Mouse (Mus musculus): Measurements from ENCODE around the gene Hivep2. TPM values are rescaled to one million over a fixed set of nuclear protein-coding genes. Genes with fewer than 3 reads are reported as not detected.

Hivep2 gene
- polyA plus RNA-seq, 1 experiment: 6.3 TPM

DNA sequence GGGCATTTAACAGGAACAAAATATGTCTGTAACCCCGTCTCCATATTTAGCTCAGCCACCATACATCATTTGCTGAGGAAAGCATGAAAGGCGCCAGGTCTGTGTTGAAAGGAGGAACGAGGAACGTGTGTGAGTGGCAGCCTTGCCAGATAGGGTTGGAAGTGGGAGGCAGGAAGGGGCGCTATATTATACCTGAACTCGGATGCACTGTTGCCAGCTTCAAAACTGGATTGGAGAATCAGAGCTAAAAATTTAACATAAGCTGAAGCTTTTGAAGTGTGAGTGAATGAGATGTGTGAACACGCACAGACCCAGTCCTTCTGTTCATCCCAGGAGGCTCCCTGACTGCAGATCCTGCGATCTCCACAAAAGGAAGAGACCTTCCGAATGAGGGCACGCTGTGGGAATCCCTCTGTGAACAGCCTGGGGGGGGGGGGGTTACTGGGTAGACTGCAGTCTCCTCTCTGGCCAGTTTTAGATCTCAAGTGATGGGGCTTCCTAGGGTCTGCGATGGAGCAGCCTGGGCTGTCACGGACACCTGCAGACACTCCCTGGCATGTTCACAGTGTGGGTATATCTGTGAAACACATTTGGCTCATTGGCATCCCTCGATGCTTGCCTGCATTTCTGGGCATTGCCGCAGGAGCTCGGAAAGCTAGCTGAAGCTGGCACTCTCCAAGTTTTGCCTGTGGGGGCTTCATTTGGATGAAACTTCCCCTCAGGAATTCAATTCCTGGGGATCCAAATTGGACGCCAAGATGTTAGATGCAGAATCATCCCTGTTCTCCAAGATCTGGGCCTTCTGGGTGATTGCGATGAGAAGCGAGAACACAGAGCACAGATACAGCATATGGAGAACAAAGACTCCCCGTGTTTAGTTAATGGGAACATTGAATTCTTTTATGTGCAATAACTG is 213.8 kb downstream of the Hivep2 start:
- Histone ChIP-seq H3K27ac (ENCODE audit: control insufficient read depth, insufficient read depth, low read depth, low read length, poor library complexity) (no peak overlapping the region; the same call in 1 of the 2 replicates), H3K4me3 (replicated peaks; ENCODE audit: control insufficient read depth, low read depth, low read length) (no peak overlapping the region), H3K4me1 (ENCODE audit: control insufficient read depth, insufficient read depth, low read length) (no peaks in the 10 kb centered on the region; the same call in 1 of the 2 replicates)
- no peak for TF ChIP-seq POLR2A (IDR thresholded peaks at IDR 0.05; ENCODE audit: borderline replicate concordance, control insufficient read depth, low read depth, low read length)
- TF ChIP-seq CTCF (IDR thresholded peaks at IDR 0.05; ENCODE audit: control insufficient read depth, insufficient read depth, low read length): no peak
- WGBS: 74% methylated on average over 19 of the region's 19 CpGs

DNA sequence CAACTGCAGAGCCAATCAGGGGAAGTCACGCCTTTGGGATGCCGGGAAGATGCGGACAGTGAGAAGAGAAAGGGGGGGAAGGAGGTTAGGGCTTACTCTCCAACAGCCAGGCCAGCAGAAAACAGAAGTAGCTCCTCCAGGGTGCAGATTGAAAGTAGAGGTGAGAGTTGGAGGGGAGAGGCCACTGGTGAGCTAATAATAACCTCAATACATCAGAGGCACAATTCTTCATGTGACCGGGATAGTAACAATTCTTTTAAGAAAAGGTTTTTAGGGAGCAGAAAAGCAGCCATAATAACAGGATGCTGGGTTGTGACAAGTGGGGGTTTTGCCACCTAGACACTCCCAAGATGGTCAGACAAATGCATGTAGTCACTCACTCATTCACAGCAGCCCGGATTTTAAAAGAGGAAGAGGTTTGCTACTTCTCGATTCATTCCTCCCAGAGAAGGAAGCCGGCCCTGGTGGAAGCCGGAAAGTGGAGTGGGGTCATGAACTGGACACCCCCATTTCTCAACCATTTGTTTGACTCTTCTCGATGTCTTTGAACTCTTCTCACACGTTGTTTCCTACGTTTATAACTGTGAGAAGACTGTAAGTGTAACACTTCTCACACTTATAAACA is 220.6 kb downstream of the Hivep2 start:
- Histone ChIP-seq H3K4me1 (ENCODE audit: control insufficient read depth, insufficient read depth, low read length) (peaks cover 2% of the 10 kb centered on the region), H3K4me3 (replicated peaks; ENCODE audit: control insufficient read depth, low read depth, low read length) (no peak overlapping the region), H3K27ac (ENCODE audit: control insufficient read depth, insufficient read depth, low read depth, low read length, poor library complexity) (0 out of 2 replicates have a peak overlapping the region, but pooled peaks have one; percentile 19)
- 2% methylated on average over 11 of the region's 11 CpGs for WGBS
- no peak for TF ChIP-seq POLR2A (IDR thresholded peaks at IDR 0.05; ENCODE audit: borderline replicate concordance, control insufficient read depth, low read depth, low read length)
- no peak for TF ChIP-seq CTCF (IDR thresholded peaks at IDR 0.05; ENCODE audit: control insufficient read depth, insufficient read depth, low read length)

DNA sequence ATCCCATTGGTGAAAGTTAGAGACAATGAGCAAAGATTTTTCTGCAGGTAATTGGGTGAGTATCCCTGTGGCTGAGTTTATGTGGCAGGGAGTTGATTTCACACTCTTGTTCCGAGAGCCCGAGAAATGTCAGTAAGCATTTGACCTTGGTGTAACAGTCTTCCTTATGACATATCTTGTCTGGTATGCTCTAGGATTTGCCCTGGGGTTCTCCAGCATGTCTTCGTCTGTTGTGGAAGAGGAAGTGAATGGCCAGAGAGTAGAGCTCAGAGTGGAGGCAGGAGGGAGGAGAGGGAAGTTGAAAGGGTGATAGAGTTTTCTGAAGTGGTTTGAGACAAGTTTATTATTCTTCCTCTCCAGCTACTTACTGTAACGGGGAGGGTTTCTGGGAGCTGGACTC is 223.2 kb downstream of the Hivep2 start:
- WGBS: 19% methylated on average over 4 of the region's 4 CpGs
- no peak overlapping the region for H3K4me3 ChIP-seq (replicated peaks; ENCODE audit: control insufficient read depth, low read depth, low read length)
- no peak for TF ChIP-seq POLR2A (IDR thresholded peaks at IDR 0.05; ENCODE audit: borderline replicate concordance, control insufficient read depth, low read depth, low read length)
- no peak for TF ChIP-seq CTCF (IDR thresholded peaks at IDR 0.05; ENCODE audit: control insufficient read depth, insufficient read depth, low read length)

DNA sequence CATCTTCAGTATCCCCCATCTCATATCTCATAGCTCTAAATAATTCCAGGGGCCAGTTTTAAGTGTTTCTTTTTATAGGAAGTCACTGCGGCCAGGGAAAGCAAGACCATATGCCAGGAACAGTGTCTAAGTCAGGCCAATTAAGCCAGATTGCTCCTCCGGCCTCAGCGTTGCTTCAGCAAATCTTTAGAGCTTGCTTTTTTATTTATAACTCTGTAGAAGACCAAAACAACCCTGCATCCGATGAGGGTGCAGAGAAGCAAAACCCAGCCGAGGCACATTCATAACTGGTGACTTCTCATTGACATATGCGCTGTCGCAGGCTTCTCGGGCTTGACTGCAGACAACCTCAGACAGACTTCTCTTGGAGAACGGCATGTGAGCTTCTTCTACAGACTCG is 225.3 kb downstream of the Hivep2 start:
- no peak overlapping the region for H3K27ac ChIP-seq (ENCODE audit: control insufficient read depth, insufficient read depth, low read depth, low read length, poor library complexity)
- H3K4me1 ChIP-seq (ENCODE audit: control insufficient read depth, insufficient read depth, low read length): peaks cover under 1% of the 10 kb centered on the region
- no peak overlapping the region for H3K4me3 ChIP-seq (replicated peaks; ENCODE audit: control insufficient read depth, low read depth, low read length)
- whole genome bisulfite sequencing: 86% methylated on average over 10 of the region's 10 CpGs
- TF ChIP-seq POLR2A (IDR thresholded peaks at IDR 0.05; ENCODE audit: borderline replicate concordance, control insufficient read depth, low read depth, low read length): no peak
- TF ChIP-seq CTCF (IDR thresholded peaks at IDR 0.05; ENCODE audit: control insufficient read depth, insufficient read depth, low read length): no peak

More for the DNA sequence above, 223.2 kb downstream of the Hivep2 start:
- no peak overlapping the region for H3K27ac ChIP-seq (ENCODE audit: control insufficient read depth, insufficient read depth, low read depth, low read length, poor library complexity)
- peaks cover 2% of the 10 kb centered on the region for H3K4me1 ChIP-seq (ENCODE audit: control insufficient read depth, insufficient read depth, low read length)

DNA sequence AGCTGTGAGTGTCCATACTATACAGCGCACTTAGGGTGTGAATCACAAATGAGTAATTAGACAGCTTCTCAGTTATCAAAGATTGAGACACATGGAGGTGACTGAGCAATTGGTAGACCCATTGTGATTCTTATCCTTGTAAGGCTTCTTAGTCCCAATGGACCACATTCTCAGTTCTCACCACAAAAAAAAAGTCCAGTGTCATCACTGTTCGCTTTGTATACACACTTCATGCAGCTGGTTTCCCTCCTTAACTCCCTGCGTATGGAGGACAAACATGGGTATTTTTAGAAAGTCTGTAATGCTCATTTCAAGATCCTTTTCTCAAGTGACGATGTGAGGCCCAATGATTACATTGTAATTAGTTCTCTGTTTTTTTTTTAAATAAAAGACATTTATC is 226.3 kb downstream of the Hivep2 start:
- H3K27ac ChIP-seq (ENCODE audit: control insufficient read depth, insufficient read depth, low read depth, low read length, poor library complexity): no peak overlapping the region
- 82% methylated on average over 4 of the region's 4 CpGs for WGBS
- H3K4me3 ChIP-seq (replicated peaks; ENCODE audit: control insufficient read depth, low read depth, low read length): no peak overlapping the region
- TF ChIP-seq CTCF (IDR thresholded peaks at IDR 0.05; ENCODE audit: control insufficient read depth, insufficient read depth, low read length): no peak
- no peak for TF ChIP-seq POLR2A (IDR thresholded peaks at IDR 0.05; ENCODE audit: borderline replicate concordance, control insufficient read depth, low read depth, low read length)
- no peaks in the 10 kb centered on the region; the same call in 1 of the 2 replicates for H3K4me1 ChIP-seq (ENCODE audit: control insufficient read depth, insufficient read depth, low read length)

DNA sequence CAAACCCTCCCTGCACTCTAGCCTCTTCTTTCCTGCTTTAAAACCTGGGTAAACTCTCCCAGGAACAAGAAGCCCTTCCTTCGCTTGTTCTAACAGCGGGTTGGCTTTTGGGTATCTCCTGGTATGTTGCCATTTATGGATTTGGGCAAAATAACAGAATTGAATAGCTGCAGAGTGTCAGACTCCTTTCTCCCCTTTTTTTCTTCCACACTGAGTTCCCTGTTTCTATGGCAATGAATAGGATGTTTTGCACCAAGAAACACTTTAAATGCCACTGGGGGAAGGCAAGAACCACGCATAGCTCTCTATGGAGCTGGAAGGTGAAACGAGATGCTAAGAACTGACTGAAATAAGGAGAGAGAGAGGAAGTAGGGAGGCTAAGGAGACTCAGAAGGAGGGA is 227.8 kb downstream of the Hivep2 start:
- WGBS: 80% methylated on average over 4 of the region's 4 CpGs
- H3K27ac ChIP-seq (ENCODE audit: control insufficient read depth, insufficient read depth, low read depth, low read length, poor library complexity): no peak overlapping the region
- H3K4me3 ChIP-seq (replicated peaks; ENCODE audit: control insufficient read depth, low read depth, low read length): no peak overlapping the region
- TF ChIP-seq POLR2A (IDR thresholded peaks at IDR 0.05; ENCODE audit: borderline replicate concordance, control insufficient read depth, low read depth, low read length) (no peak), CTCF (IDR thresholded peaks at IDR 0.05; ENCODE audit: control insufficient read depth, insufficient read depth, low read length) (no peak)
- H3K4me1 ChIP-seq (ENCODE audit: control insufficient read depth, insufficient read depth, low read length): no peaks in the 10 kb centered on the region; the same call in 1 of the 2 replicates

DNA sequence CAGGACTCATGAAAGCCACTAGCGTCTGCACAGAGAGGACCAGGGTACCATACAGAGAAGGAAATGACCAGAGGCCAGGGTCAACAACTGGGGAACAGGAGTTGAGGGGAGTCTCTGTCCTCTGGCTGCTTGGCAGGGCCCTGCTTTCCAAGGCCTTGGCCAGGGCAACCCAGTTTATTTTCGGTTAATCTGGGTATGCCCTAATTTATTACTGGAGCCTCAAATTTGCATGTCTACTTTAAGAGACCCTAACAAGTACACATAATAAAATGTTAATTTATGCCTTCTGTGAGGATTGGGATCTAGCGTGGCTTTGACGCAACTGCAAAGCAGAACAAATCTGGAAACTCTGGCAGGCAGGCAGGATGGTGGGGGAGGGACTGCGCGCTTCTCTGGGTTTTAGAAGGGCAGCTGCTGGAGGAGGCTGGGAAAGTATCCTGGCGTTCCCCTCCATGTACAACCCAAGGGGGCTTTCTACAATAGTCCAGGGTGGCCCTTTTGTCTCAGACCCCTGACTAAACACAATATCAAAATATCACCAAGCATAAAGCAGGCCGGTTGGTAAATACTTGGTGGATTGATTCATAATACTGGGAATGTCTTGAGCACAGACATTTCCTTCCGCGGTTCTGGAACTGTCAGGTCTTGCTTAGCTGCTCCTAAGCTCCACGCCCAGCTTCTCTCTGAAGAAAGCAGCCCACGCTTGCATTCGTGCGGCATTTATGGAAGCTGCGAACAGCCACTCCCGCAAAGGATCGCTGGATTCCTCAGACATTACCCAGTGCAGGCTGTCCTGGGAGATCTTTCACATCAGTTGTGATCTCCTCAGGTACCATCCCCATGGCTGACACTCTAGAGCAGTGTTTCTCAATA is 230.1 kb downstream of the Hivep2 start:
- H3K4me1 ChIP-seq (ENCODE audit: control insufficient read depth, insufficient read depth, low read length): no peaks in the 10 kb centered on the region
- no peak overlapping the region for H3K27ac ChIP-seq (ENCODE audit: control insufficient read depth, insufficient read depth, low read depth, low read length, poor library complexity)
- TF ChIP-seq CTCF (IDR thresholded peaks at IDR 0.05; ENCODE audit: control insufficient read depth, insufficient read depth, low read length): no peak
- no peak for TF ChIP-seq POLR2A (IDR thresholded peaks at IDR 0.05; ENCODE audit: borderline replicate concordance, control insufficient read depth, low read depth, low read length)
- H3K4me3 ChIP-seq (replicated peaks; ENCODE audit: control insufficient read depth, low read depth, low read length): no peak overlapping the region
- WGBS: 89% methylated on average over 17 of the region's 17 CpGs
